Mouse (Mus musculus) right cerebral cortex, adult 2 months (tissue): ENCODE measurements around the gene Farp1.
A peak's percentile ranks its signal among the peaks of the same experiment; 100 is the strongest.

Source experiments
- DNase-seq, 2 experiments: peaks; one replicate each; pipeline ENCODE4 v3.0.0; 2021 to 2022; ENCODE audit warnings: low spot score in 2 of 2

Gene Farp1

DNA sequence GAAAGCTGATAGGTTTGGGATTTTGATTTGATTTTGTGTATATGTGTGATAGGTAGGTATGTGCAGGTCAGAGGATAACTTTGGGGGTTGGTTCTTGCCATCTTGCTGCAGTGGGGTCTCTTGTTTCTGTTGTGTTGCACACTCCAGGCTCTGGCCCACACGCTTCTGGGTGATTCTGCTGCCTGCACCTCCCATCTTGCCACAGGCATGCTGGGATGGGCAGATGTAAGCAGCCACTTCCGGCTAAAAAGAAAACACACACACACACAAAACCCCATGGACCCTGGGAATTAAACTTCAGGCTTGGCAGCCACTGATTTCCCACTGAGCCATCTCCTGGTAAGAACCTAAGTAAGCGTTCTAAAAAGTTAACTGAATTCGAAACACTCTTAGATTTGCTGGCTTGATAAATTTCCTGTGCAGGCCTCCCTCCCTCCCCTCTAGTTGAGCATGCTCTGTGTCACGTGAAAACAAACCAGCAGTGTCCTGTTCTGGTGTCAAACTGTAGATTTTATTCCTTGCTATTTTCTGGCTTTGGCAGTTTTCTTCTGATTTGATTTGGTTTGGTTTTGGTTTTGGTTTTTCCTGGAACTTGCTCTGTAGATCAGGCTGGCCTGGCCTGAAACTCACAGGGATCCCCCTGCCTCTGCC, 226.4 kb downstream of the Farp1 start:
- no peak for DNase-seq

DNA sequence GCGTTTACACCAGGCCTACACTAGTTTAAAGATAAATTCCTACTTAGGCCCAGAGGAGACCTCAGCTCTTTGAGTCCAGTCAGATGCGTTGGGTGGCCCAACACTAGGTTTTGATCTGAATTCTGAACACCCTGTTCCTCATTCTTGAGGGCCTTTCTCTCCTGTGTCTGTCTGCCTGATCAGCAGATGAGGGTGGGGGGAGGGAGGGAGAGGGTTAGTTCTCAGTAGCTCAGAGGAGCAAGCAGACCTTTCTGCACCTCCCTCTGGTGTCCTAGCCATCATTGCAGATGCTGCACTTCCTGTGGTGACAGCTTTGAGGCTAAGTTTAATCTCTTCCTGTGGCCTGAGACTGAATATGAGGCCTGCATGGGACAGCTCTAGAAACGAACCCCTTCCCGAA, 227.6 kb downstream of the Farp1 start:
- no peak for DNase-seq

GRCm38 (mm10) chr14:121263912-121264311, 228.9 kb downstream of the Farp1 start:
- DNase-seq = no peak

GRCm38 (mm10) chr14:121264453-121264852, 229.5 kb downstream of the Farp1 start:
- DNase-seq = no peak

DNA sequence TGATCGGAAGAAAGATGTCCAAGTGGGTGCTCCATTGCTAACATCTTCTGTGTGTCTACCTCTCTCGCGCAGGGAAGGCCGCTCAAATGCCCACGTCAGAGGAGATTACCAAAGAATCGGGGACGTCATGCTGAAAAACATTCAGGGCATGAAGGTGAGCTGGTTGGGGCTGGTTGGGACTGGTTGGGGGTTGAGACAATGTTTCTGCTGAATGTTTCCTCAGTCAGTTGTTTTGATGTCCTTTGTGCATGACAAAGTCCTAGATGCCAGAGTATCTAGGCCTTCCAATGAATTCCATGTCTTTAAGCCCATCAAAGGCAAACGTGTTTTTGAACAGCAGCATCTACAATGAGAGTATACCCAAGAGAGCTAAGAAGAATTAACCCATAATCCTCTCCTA, 232.8 kb downstream of the Farp1 start:
- no peak for DNase-seq

DNA sequence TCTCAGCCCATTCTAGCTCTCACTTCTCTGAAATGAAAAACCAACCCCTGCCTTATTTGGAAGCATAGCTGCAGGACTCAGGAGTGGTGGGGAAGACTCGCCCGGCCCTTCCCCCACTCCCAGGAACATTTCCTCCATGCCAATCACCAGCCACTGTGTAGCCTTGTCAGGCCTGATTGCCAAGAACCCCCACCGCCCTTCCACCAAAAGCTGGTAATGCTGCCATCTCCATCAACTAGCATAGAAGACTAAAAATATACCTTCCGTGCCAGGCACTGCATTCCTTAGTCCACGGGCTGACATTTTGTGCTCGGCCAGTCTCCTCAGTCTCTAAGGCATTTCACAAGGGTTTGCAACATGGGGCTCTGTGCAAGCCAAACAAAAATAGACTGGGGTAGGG, 235.5 kb downstream of the Farp1 start:
- no peak for DNase-seq

- DNase-seq = no peak
These were observed 240.0 kb downstream of the Farp1 start for GRCm38 (mm10) chr14:121274985-121275384.

GRCm38 (mm10) chr14:121276016-121276415, 241.0 kb downstream of the Farp1 start:
- no peak for DNase-seq

DNA sequence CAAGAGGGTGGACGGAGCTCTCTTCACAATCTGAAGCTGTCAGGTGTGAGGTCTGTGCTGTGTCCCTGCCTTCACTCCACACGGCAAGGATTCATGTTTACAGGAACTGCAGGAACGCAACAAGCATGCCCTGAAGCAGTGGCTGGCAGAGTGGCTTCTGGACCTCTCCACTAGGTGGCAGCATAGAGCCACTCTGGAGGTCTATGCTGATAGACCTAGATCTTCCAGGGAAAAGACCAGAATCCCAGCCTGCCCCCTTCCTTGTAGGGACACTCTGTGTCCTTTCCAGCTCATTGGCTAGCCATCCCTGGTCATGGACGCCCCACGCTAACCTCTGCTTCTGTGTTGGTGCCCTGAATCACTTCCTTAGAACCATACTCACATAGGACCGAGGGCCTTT, 244.1 kb downstream of the Farp1 start:
- peak; percentile 86 to 90 for DNase-seq

DNA sequence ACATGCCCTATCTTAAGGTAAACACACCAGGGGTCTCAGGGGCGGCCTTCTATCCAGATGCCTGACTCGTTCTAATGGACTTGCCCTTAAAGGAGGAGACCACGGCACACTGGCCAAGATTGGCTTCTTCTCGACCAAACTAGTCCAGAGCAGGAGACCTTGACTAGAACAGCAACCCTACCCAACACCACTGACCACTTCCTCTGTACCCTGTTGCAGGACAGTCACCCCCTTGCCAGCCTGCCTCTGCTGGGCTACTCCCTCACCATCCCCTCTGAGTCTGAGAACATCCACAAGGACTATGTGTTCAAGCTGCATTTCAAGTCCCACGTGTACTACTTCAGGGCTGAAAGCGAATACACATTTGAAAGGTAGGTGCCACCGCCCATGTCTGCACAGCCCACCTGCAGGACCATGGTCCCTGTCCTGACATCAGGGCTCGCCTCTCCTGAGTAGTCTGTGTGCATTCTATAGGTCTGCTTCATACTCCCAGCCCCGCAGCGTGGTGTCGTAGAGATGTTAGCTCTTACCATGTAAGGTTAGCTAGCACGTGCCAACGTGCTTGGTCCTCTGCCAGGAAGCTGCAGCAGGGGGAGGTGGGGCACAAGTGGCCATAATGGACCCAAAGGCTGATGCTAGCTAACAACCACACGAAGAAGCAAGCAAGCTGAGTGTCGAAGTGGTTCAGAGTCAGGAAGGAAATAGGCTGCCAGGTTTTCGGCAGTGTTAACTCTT, 245.8 kb downstream of the Farp1 start:
- DNase-seq = no peak

GRCm38 (mm10) chr14:121281336-121281710, 246.3 kb downstream of the Farp1 start:
- no peak for DNase-seq

DNA sequence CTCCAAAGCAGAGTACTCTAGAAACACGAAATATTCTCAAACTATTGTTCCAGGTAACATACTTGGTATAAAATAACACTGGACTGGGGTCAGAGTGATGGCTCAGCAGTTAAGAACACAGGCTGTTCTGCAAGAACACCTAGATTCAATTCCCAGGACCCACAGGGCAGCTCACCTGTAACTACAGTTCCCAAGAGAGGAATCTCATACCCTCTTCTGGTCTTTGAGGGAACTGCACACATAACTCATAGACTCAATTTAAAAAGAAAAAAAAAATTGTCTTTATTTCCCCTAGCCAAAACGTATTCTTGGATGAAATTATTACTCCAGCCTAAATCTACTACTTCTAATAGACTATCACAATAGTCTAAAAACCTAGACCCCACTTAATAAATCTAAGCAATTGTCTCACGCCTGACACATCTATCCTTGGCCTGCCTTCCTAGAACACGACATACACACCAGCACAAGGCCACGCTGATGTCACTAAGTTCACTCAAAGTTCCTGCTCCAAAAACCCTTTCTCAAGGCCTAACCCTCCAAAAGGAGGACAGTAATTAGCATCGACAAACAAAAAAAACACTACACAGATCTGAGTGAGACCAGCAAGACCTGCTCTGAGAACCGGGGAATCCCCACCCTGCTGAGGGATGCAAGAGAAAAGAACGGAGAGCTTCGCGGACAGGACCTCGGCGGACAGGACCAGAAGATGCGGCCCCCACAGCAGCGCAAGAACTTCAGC, 250.6 kb downstream of the Farp1 start:
- no peak for DNase-seq

GRCm38 (mm10) chr14:121291881-121292280, 256.9 kb downstream of the Farp1 start:
- no peak for DNase-seq

GRCm38 (mm10) chr14:121292391-121292790, 257.4 kb downstream of the Farp1 start:
- no peak for DNase-seq

- no peak for DNase-seq
These were observed 259.5 kb downstream of the Farp1 start for GRCm38 (mm10) chr14:121294484-121294883.

GRCm38 (mm10) chr14:121297103-121297502, 262.1 kb downstream of the Farp1 start:
- DNase-seq = no peak

DNA sequence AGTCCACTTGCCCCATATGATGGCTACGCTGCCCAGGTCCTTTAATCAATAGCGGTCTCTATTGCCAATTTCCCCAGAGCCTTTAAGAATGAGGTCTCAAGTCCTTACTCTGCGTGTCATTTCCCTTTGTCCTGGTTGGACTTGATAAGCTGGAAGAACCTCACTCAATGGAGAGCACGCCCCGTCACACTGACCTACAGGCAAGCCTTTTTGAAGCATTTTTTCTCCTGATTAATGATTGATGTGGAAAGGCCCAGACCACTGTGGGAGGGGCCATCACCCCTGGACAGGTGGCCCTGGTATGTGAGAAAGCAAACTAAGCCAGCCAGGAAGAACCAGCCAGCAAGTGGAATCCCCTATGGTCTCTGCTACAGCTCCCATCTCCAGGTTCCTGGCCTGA, 263.5 kb downstream of the Farp1 start:
- no peak for DNase-seq

- DNase-seq = no peak
These were observed 264.1 kb downstream of the Farp1 start for GRCm38 (mm10) chr14:121299093-121299492.

DNA sequence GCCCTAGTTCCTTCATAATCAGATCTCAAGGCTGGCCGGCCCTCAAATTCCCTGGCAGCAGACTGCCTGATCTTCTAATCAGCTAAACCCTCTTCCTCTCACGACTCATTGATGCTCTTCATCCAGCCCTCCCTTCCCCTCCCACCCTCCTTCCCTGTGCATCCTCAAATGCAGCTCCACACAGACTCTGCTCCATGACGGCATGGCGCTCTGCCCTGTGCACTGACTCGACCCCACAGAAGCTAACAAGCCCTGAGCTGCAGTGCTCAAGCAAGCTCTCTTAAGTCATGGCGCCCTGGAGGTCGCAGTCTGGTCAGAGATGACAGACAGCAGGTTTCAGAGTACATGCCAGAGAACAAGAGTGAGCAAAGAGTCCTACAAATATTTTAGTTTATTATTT, 269.5 kb downstream of the Farp1 start:
- DNase-seq = no peak

DNA sequence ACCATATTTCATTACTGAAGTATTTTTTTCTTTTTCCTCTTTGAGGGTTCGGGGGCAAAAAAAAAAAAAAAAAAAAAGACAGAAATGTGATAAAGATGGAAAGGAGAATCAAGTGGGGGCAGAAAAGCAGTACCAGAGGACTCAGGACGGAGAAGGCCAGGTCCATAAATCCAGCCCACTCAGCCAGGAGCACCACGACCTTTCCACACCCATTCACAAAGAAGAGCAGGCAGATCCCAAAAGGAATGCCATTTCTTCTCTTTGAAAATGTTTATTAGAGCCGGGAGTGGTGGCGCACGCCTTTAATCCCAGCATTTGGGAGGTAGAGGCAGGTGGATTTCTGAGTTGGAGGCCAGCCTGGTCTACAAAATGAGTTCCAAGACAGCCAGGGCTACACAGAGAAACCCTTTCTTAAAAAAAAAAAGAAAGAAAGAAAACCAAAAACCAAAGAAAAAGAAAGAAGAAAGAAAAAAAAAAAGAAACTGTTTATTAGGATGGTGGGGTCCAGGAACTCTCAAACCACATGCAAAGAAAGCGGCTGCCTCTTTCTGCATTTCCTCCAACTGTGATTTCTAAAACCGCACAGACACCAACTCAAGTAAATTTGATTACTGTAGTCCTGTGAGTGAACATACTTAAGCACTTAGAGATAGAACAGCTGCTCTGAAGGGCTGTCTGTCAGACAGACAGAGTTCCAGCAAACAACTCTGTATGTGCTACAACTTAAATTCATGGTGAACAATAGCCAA, 270.5 kb downstream of the Farp1 start:
- DNase-seq = no peak

DNA sequence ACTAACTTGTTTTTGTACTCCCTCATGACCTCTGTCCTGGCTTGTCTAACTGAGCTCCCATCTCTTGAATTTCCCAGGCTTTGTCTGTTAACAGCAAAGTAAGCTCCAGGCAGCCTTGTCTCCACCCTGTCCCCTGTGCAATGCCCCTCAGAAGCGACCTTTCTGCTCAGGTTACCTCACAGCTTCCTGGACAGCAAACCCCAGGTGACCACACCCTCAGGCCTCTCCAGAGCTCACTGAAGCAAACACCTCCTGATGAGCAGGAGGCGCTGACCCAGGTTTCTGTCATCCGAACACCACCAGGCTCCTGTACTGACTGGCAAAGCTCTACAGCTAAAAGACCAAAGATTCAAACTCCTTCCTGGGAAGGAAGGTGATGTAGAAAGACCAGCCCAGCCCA, 274.9 kb downstream of the Farp1 start:
- no peak for DNase-seq
